Mouse (Mus musculus) hindbrain, embryonic 15.5 days (tissue): ENCODE data around the gene Slc24a5. TPM values are rescaled to one million over a fixed set of nuclear protein-coding genes. Genes with fewer than 3 reads are reported as not detected.

Source experiments
- ATAC-seq: fragments of 200-750 bp; cut with Nextera tagmentation; 2 replicates; pipeline ENCODE4 v1.8.0; 2017; ENCODE audit warnings: low read depth, moderate number of reproducible peaks, moderate TSS enrichment; ENCODE audit not compliant: low FRiP score
- H3K27ac ChIP-seq: fragments of 300-500 bp; sonication (generic); replicated peaks from 2 replicates; pipeline ENCODE4 v1.5.1; 2015; ENCODE audit warnings: mild to moderate bottlenecking, inconsistent platforms
- H3K27me3 ChIP-seq: fragments of 300-500 bp; sonication (generic); 2 replicates; pipeline ENCODE4 v1.6.1; 2015; ENCODE audit warnings: control low read depth, inconsistent platforms
- H3K36me3 ChIP-seq: fragments of 300-500 bp; sonication (generic); 2 replicates; pipeline ENCODE4 v1.6.1; 2015; ENCODE audit warnings: control low read depth, inconsistent platforms
- H3K4me1 ChIP-seq: fragments of 300-500 bp; sonication (generic); replicated peaks from 2 replicates; pipeline ENCODE4 v1.6.1; 2015; ENCODE audit warnings: control low read depth, inconsistent platforms
- H3K4me2 ChIP-seq: fragments of 300-500 bp; sonication (generic); 2 replicates; pipeline ENCODE4 v1.6.1; 2015; ENCODE audit warnings: moderate library complexity, mild to moderate bottlenecking, inconsistent platforms
- H3K4me3 ChIP-seq: fragments of 300-500 bp; sonication (generic); 2 replicates; pipeline ENCODE4 v1.5.1; 2015; ENCODE audit warnings: mild to moderate bottlenecking, inconsistent platforms
- H3K9ac ChIP-seq: fragments of 300-500 bp; sonication (generic); 2 replicates; pipeline ENCODE4 v1.6.1; 2015; ENCODE audit warnings: inconsistent platforms
- H3K9me3 ChIP-seq: fragments of 300-500 bp; sonication (generic); 2 replicates; pipeline ENCODE4 v1.6.1; 2016; ENCODE audit warnings: control low read depth, inconsistent platforms
- WGBS: fragments of 180-500 bp; shearing (Covaris S2); methylation state at CpG from one replicate; pipeline ENCODE4 v1.1.7; 2015; 5-methylcytosine and 5-hydroxymethylcytosine counted together
- polyA plus RNA-seq: library from polyadenylated mRNA; unstranded; fragments of >200 nt; fragmentation: Nextera tagmentation; extraction: Ambion mirVana; gene quantifications from 2 replicates; pipeline ENCODE4 v1.2.1, GENCODE M21; 2015

Gene Slc24a5
- 4.5 and 6.1 TPM in 2 replicates for polyA plus RNA-seq

DNA sequence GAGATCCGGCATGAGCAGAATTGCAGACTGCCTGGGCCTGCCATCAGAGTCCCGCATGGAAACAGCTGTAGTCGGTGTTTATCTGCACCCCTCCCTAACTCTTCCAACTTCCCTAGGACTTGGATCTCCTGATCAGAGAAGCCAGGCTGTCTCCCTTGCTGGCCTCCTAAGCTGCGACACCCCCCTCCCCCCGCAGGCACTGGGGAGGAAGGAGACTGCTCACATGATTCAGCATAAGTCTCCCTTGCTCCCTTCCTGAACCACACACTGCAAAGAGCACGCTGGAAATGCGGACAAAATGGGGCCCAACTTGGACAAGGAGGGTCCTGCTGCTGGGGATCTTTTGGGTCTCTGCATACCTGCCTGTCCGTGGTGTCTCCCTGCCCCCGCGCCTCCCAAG lies at the start of gene Slc24a5:
Gene Slc24a5 (plus strand): TSS at position 231 of the 400 bp plus-strand sequence.
- H3K9ac ChIP-seq: no peak within 1 kb of the TSS
- no peak within 1 kb of the TSS for H3K4me2 ChIP-seq
- WGBS: 72% methylated on average over 10 of the region's 10 CpGs
- ATAC-seq: peak; percentile 52; the same call in 1 of the 2 replicates
- no peaks in the 10 kb centered on the region for H3K36me3 ChIP-seq
- H3K27ac ChIP-seq: no peak within 1 kb of the TSS
- H3K4me1 ChIP-seq: no peaks in the 10 kb centered on the region
- H3K4me3 ChIP-seq: no peak within 1 kb of the TSS
- H3K9me3 ChIP-seq: no peaks in the 10 kb centered on the region
- no peaks in the 10 kb centered on the region for H3K27me3 ChIP-seq

DNA sequence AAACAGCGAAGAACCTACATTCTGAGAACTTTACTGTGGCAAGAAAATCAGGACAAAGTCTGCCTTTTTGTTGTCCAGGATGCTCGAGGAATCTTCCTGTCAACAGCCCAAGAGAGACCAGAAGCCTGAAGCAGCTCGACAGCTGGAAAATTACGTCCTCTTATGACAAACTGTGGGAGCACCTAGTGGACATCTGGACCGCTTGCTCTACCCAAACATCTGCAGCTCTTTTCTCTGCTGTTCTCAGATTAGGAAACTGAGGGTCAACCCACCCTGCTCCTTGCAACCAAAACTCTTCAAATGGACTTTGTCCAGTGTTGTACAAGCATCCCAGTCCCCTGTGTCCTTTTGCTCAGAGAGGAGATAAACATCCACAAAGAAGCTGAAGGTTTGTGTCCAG lies 43.5 kb upstream of the Slc24a5 start:
- H3K4me3 ChIP-seq: no peak overlapping the region
- WGBS: 71% methylated on average over 5 of the region's 5 CpGs
- no peaks in the 10 kb centered on the region for H3K4me1 ChIP-seq
- no peak for ATAC-seq
- no peak overlapping the region for H3K27ac ChIP-seq
- no peak overlapping the region for H3K9ac ChIP-seq
- H3K36me3 ChIP-seq: no peaks in the 10 kb centered on the region
- H3K4me2 ChIP-seq: no peak overlapping the region
- no peaks in the 10 kb centered on the region for H3K9me3 ChIP-seq
- no peaks in the 10 kb centered on the region for H3K27me3 ChIP-seq

DNA sequence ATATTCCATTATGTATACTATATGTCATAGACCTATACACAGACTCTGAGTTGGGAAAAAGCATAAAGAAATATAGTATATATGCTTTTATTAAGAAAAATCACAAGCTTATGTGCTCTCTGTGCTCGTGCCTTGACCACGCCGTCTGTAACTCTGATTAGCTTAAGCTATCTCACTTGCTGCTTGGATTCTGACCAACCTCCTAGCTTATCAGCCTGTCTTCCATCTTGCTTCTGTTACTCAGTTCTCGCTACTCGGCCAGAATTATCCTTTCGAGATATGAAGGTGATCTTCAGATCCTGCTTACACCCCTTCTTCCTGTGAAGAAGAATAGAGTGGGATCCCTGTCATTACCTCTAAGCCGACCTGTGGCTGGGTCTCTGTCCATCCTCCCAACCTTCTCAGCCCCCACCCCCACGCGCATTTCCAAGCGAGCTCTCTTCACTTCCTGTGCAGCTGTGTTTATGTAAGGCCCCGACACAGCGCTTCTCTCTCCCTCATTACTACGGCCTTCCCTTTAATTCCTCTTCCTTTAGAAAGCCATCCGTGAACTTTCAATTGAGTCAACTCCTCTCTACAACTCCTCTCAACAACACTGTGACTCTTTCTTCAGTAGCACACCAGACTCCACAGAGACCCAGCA lies 41.4 kb upstream of the Slc24a5 start:
- no peak overlapping the region for H3K27ac ChIP-seq
- 79% methylated on average over 14 of the region's 14 CpGs for WGBS

DNA sequence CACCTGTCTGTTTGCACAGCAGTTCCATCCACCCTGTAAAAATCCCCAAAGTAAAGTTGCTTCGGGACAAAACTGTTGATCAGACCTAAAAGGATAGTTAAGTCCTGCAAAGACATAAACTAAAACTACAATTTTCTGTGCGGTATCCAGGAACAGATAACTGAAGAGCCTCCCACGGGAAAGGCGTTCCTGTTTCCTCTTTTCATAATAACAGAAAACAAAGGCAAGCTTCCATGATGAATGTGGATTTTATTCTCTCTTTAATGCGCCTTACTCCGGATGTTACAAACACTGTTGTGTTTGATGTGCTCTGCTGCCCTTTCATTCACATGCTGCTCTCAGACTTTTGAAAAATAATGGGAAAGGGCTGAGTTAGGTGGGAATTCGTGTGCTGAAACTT lies 37.3 kb upstream of the Slc24a5 start:
- 51% methylated on average over 7 of the region's 7 CpGs for WGBS
- no peak for ATAC-seq
- Histone ChIP-seq H3K4me2 (no peak overlapping the region), H3K36me3 (no peaks in the 10 kb centered on the region), H3K4me3 (no peak overlapping the region), H3K9ac (no peak overlapping the region), H3K9me3 (no peaks in the 10 kb centered on the region), H3K27ac (no peak overlapping the region), H3K27me3 (no peaks in the 10 kb centered on the region), H3K4me1 (peaks cover 23% of the 10 kb centered on the region)

More for the DNA sequence above, 41.4 kb upstream of the Slc24a5 start:
- H3K4me2 ChIP-seq: no peak overlapping the region
- H3K4me3 ChIP-seq: no peak overlapping the region
- no peaks in the 10 kb centered on the region for H3K9me3 ChIP-seq
- H3K27me3 ChIP-seq: no peaks in the 10 kb centered on the region
- H3K36me3 ChIP-seq: no peaks in the 10 kb centered on the region
- no peak for ATAC-seq
- H3K9ac ChIP-seq: no peak overlapping the region
- H3K4me1 ChIP-seq: peaks cover 7% of the 10 kb centered on the region; the same call in 1 of the 2 replicates

DNA sequence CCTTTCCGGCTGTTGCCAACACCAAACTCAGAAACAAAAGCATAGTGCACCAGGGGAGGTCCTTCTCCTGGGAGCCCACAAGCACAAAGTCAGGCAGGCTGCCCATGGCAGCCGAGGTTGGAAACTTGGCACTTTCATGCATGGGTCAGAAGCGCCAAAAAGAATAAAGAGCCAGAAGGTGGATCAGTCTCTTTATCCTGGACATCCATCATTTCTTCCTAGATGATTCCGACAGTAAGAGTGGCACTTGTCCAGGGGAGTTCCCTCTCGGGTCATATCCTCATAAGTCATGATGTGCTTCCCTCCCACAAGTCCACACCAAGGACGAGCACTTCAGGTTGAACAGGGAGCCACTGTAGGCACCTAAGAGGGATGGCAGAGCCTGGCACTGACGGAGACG lies 36.8 kb upstream of the Slc24a5 start:
- Histone ChIP-seq H3K27ac (no peak overlapping the region), H3K9ac (no peak overlapping the region), H3K4me3 (no peak overlapping the region), H3K36me3 (no peaks in the 10 kb centered on the region), H3K27me3 (no peaks in the 10 kb centered on the region), H3K4me1 (peaks cover 23% of the 10 kb centered on the region), H3K9me3 (no peaks in the 10 kb centered on the region), H3K4me2 (no peak overlapping the region)
- peak; percentile 55; the same call in 1 of the 2 replicates for ATAC-seq
- 48% methylated on average over 8 of the region's 8 CpGs for WGBS

DNA sequence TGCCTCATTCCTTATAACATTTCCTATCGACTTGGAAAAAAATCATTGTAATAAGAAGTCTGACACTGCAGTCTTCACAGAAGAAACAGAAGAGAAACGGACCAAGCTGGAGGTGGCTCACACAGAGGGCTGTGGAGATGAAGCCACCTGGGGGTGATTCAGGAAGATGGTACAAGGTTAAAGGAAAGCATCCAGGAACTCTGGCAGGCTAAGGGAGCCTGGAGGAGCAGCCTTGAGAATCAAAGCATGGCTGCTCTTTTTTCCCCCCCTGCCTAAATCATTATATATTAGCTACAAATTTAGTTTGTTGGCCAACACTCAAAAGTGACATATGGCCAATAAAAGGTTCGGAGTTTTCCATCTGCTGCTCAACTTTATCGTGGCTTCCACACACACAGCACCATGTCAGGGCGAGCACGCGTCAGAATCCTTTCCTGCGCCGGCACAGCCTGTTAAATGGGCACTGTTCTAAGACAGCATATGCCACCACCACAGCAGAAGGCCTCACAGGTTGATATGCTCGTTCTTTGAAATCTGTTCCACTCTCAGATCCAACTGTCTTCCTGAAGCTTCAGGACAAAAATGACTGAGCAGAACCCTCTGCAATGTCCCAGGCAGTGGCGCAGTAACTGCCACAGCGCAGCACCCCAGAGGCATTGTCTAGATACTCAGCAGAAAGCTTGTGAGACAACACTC lies 36.2 kb upstream of the Slc24a5 start:
- Histone ChIP-seq H3K9me3 (no peaks in the 10 kb centered on the region), H3K27ac (peak overlapping the region; percentile 72), H3K4me3 (no peak overlapping the region), H3K36me3 (no peaks in the 10 kb centered on the region), H3K27me3 (no peaks in the 10 kb centered on the region), H3K4me1 (peaks cover 23% of the 10 kb centered on the region), H3K9ac (no peak overlapping the region), H3K4me2 (no peak overlapping the region)
- WGBS: 66% methylated on average over 12 of the region's 12 CpGs
- peak; percentile 84; the same call in 1 of the 2 replicates for ATAC-seq

DNA sequence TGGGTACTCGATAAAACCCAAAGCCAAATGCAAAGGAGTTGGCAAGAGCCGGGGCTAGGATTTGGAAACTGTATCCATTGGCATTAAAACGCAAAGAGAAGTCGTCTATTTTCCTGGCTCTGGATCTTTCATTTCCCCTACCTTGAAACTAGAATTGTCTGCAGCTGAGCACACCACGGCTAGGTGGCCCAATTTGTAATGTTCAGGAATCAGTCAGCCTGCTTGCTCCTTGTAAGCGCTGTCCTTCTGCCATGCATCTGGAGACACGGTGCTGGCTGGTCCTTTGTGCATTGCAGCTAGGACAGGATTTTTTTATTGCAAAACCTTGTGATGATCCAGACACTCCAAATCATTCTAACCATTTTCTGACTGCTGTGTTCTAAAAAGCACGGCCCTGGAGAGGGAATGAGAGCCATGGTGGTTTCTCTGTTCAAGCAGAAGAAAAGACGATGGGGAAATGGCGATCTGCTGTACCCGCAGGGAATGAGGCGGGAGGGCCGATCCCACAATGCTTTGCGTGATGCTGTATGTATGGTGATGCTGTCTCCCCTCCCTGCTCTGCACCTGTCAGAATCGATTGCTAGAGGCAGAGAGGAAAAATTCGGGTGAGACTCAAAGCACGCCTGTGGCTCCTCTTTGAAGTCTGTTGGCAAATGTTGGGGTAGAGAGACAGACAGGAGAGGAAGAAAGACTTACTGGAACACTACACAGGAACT lies 35.5 kb upstream of the Slc24a5 start:
- Histone ChIP-seq H3K9ac (no peak overlapping the region), H3K4me1 (peaks cover 23% of the 10 kb centered on the region), H3K9me3 (no peaks in the 10 kb centered on the region), H3K4me3 (no peak overlapping the region), H3K4me2 (peak overlapping the region; percentile 12; the same call in 1 of the 2 replicates), H3K27me3 (no peaks in the 10 kb centered on the region), H3K36me3 (no peaks in the 10 kb centered on the region), H3K27ac (peak overlapping the region; percentile 72)
- 57% methylated on average over 17 of the region's 17 CpGs for WGBS
- peak; percentile 67 for ATAC-seq

DNA sequence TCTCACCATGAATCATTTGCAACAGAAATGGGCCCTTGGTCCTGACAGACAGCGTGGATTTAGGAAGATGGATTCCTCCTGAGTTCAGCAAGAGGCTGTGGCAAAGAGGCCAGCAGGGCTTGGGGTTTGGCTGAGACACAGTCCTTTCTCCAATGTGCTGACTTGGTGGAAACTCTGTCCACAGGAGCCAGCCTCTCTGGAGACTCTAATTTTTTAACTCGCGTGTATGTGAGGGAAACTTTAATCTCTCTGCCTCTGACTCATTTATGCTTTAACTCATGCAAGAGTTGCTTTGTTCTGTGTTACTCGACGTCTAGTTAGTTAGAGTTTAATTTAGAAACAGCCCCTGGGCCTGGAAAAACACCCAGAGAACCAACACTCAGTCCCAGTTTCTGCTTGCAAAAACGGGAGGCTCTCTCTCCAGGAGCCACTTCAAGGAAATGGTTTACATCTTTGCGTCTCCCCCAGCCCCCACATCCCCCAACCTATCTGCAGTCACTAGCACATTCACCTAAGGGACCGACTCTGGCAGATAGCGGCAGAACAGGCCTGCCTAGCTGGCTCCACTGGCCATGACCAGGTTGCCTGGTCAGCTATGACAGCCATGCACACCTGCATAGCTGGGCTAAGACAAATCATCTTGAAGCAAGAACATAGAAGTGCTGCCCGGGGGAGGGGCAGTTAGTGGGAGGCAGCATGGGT lies 34.7 kb upstream of the Slc24a5 start:
- Histone ChIP-seq H3K27me3 (no peaks in the 10 kb centered on the region), H3K9ac (no peak overlapping the region), H3K4me2 (no peak overlapping the region)

DNA sequence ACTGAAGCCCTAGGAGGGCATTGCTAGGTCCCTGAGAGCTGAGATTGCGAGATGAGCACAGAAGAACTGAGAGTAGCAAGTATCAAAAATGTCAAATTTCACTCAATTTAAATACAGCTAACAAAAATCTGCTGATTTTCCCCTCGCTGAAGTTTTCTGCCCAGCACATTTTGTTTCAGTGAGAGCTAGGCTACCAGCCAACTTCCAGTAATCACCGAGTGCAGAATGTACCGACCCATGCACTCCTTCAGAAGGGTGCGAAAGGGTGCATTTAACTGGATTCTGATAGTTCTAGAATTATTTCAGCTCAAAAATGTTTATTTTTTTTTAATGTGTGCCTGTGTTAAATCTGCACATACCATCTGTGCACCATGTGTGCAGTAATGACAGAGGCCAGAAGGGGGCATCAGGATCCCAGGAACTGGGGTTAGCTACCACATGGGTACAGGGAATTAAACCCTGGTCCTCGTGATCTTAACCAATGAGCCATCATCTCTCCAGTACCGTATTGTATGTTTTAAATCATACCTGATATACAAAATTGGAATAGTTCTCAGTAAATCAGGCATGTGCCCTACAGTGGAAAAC lies 12.5 kb upstream of the Slc24a5 start:
- H3K9ac ChIP-seq: no peak overlapping the region
- no peaks in the 10 kb centered on the region for H3K27me3 ChIP-seq
- WGBS: 88% methylated on average over 7 of the region's 7 CpGs
- H3K36me3 ChIP-seq: no peaks in the 10 kb centered on the region
- ATAC-seq: no peak
- no peak overlapping the region for H3K27ac ChIP-seq
- H3K9me3 ChIP-seq: no peaks in the 10 kb centered on the region
- no peak overlapping the region for H3K4me3 ChIP-seq
- H3K4me2 ChIP-seq: no peak overlapping the region
- no peaks in the 10 kb centered on the region for H3K4me1 ChIP-seq

More for the DNA sequence above, 34.7 kb upstream of the Slc24a5 start:
- Histone ChIP-seq H3K36me3 (no peaks in the 10 kb centered on the region), H3K27ac (peak overlapping the region; percentile 72), H3K4me1 (peaks cover 23% of the 10 kb centered on the region), H3K9me3 (no peaks in the 10 kb centered on the region), H3K4me3 (no peak overlapping the region)
- 62% methylated on average over 10 of the region's 10 CpGs for WGBS
- ATAC-seq: no peak

DNA sequence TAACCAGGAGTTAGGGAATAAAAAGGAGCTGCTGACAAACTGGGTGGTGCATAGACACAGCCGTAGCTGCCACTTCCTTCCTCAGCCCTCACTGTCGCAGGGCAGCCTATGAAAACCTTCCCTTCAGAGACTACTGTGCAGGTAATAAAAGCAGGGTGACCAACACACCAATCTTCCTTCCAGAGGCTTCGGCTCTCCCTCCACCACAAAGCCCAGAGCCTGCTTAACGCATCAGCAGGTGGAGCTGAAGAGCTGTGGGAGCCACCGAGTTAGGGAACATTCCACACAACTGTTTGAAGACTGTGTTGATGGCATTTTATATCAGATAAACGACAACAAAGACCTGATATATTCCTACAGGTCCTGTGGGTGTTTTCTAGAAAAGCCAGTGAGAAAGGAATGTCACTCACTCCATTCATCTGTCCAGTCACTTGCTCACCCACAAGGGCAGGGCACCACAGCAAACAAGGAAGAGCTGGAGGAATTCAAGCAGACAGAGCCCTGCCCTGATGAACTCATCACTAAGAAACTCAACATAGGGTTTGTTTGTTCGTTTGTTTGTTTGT lies 10.6 kb upstream of the Slc24a5 start:
- Histone ChIP-seq H3K9ac (no peak overlapping the region), H3K4me3 (no peak overlapping the region), H3K27me3 (no peaks in the 10 kb centered on the region), H3K4me1 (no peaks in the 10 kb centered on the region), H3K36me3 (no peaks in the 10 kb centered on the region), H3K9me3 (no peaks in the 10 kb centered on the region), H3K4me2 (no peak overlapping the region), H3K27ac (no peak overlapping the region)
- peak; percentile 74 for ATAC-seq
- WGBS: 43% methylated on average over 7 of the region's 7 CpGs

DNA sequence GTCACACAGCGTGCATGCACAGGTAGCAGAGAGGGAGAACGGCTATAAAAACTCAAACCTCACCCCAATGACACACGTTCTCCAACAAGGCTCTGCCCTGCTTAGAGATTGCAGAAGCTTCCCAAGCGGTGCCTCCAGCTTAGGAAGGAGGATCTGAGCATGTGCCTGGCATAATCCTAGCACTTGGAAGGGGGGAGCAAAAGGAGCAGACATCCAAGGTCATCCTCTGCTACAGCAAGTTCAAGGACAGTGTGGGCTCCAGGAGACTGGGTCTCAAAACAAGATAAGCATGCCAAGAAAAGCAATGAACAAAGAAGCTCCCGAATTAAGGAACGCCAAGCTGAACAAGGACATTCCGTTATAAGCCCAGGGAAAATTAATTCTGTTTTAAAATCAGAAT lies 6.5 kb upstream of the Slc24a5 start:
- Histone ChIP-seq H3K4me1 (no peaks in the 10 kb centered on the region), H3K4me3 (no peak overlapping the region), H3K9me3 (no peaks in the 10 kb centered on the region), H3K4me2 (no peak overlapping the region), H3K36me3 (no peaks in the 10 kb centered on the region), H3K9ac (no peak overlapping the region), H3K27ac (no peak overlapping the region), H3K27me3 (no peaks in the 10 kb centered on the region)
- 91% methylated on average over 7 of the region's 7 CpGs for WGBS
- ATAC-seq: no peak
